Mouse (Mus musculus): Measurements from ENCODE around the gene Kdm4b.

DNA sequence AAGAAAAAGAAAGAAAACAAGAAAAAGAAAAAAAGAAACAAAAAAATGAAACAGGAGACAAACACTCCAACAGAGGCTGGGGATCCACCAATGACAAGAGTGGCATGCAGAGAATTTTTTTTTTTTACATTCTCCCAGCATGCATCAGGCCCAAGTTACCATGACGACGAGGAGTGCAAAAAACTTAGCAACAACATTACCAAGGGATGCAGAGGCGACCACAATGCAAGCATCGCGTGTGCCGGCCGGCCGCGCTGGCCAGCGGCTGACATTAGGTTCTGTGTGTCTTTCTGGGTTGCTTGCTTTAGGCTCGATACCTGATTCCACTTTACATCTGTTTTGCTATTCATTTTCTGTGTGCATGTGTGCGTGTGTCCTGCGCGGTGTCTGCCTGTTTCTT lies 119.5 kb downstream of the Kdm4b start:
- TF ChIP-seq CTCF (IDR thresholded peaks at IDR 0.05; ENCODE audit: borderline replicate concordance, extremely low read depth, insufficient read depth, insufficient read length) = no peak
- no peak for TF ChIP-seq POLR2A (IDR thresholded peaks at IDR 0.05; ENCODE audit: borderline replicate concordance, extremely low read depth, insufficient read depth, insufficient read length, poor library complexity, severe bottlenecking)

Data from brain, embryonic 14.5 days (tissue).